Mouse (Mus musculus) splenic B cell, adult 2 months (primary cell): Measurements from ENCODE around the gene Tas2r143.

ENCODE experiments used
- DNase-seq: peaks from one replicate; pipeline ENCODE4 v3.0.0-alpha.2; 2011; ENCODE audit warnings: low read depth, low spot score
- H3K27me3 ChIP-seq: 2 replicates; pipeline ENCODE4 v1.6.1; 2012; ENCODE audit warnings: mild to moderate bottlenecking, low read length, moderate library complexity, mixed read lengths; ENCODE audit not compliant: control insufficient read depth, poor library complexity, insufficient read depth, severe bottlenecking
- H3K36me3 ChIP-seq: 2 replicates; pipeline ENCODE4 v1.6.1; 2012; ENCODE audit warnings: mild to moderate bottlenecking, low read length, moderate library complexity, mixed read lengths; ENCODE audit not compliant: control insufficient read depth, poor library complexity, insufficient read depth, severe bottlenecking

Gene Tas2r143

GRCm38 (mm10) chr6:42399938-42400337 lies at the start of gene Tas2r143:
Gene Tas2r143 (plus strand): TSS chr6:42400238.
- no peaks in the 10 kb centered on the region for H3K27me3 ChIP-seq
- no peak for DNase-seq
- no peaks in the 10 kb centered on the region for H3K36me3 ChIP-seq

GRCm38 (mm10) chr6:42350968-42351775 lies 48.9 kb upstream of the Tas2r143 start:
- Histone ChIP-seq H3K27me3 (no peaks in the 10 kb centered on the region), H3K36me3 (no peaks in the 10 kb centered on the region)
- no peak for DNase-seq

- Histone ChIP-seq H3K36me3 (no peaks in the 10 kb centered on the region), H3K27me3 (no peaks in the 10 kb centered on the region)
- peak; percentile 19 for DNase-seq
Observed at GRCm38 (mm10) chr6:42351776-42352485, 48.1 kb upstream of the Tas2r143 start.

GRCm38 (mm10) chr6:42352486-42352846 lies 47.6 kb upstream of the Tas2r143 start:
- no peak for DNase-seq
- Histone ChIP-seq H3K36me3 (no peaks in the 10 kb centered on the region; the same call in 1 of the 2 replicates), H3K27me3 (no peaks in the 10 kb centered on the region)

GRCm38 (mm10) chr6:42353180-42353579 lies 46.9 kb upstream of the Tas2r143 start:
- peak; percentile 56 for DNase-seq
- H3K36me3 ChIP-seq: no peaks in the 10 kb centered on the region; the same call in 1 of the 2 replicates

GRCm38 (mm10) chr6:42354076-42355019 lies 45.7 kb upstream of the Tas2r143 start:
- Histone ChIP-seq H3K27me3 (no peaks in the 10 kb centered on the region), H3K36me3 (peaks cover 3% of the 10 kb centered on the region)
- DNase-seq: no peak

More at GRCm38 (mm10) chr6:42353180-42353579, 46.9 kb upstream of the Tas2r143 start:
- H3K27me3 ChIP-seq: no peaks in the 10 kb centered on the region

GRCm38 (mm10) chr6:42355366-42355765 lies 44.7 kb upstream of the Tas2r143 start:
- DNase-seq: no peak
- no peaks in the 10 kb centered on the region for H3K27me3 ChIP-seq
- H3K36me3 ChIP-seq: peaks cover 3% of the 10 kb centered on the region

GRCm38 (mm10) chr6:42355794-42356600 lies 44.0 kb upstream of the Tas2r143 start:
- Histone ChIP-seq H3K36me3 (peaks cover 3% of the 10 kb centered on the region), H3K27me3 (no peaks in the 10 kb centered on the region)
- no peak for DNase-seq

GRCm38 (mm10) chr6:42356913-42357312 lies 43.1 kb upstream of the Tas2r143 start:
- no peak for DNase-seq
- Histone ChIP-seq H3K27me3 (no peaks in the 10 kb centered on the region), H3K36me3 (peaks cover 3% of the 10 kb centered on the region)

GRCm38 (mm10) chr6:42357901-42358300 lies 42.1 kb upstream of the Tas2r143 start:
- H3K27me3 ChIP-seq: no peaks in the 10 kb centered on the region
- peaks cover 3% of the 10 kb centered on the region for H3K36me3 ChIP-seq
- DNase-seq: no peak

- peaks cover 3% of the 10 kb centered on the region for H3K36me3 ChIP-seq
- DNase-seq: no peak
- H3K27me3 ChIP-seq: no peaks in the 10 kb centered on the region
Observed at GRCm38 (mm10) chr6:42358901-42359300, 41.1 kb upstream of the Tas2r143 start.

- Histone ChIP-seq H3K27me3 (no peaks in the 10 kb centered on the region), H3K36me3 (peaks cover 3% of the 10 kb centered on the region)
- DNase-seq: no peak
Observed at GRCm38 (mm10) chr6:42359364-42360147, 40.5 kb upstream of the Tas2r143 start.

GRCm38 (mm10) chr6:42360231-42360840 lies 39.7 kb upstream of the Tas2r143 start:
- no peak for DNase-seq
- Histone ChIP-seq H3K36me3 (peaks cover 3% of the 10 kb centered on the region), H3K27me3 (no peaks in the 10 kb centered on the region)
